Mouse (Mus musculus): ENCODE data around the gene Grk5.
"Not testable (repeated sequence)": the region's sequence is repeated elsewhere in the genome, so short reads cannot be mapped to it uniquely, and the experiment has no call there.

GRCm38 (mm10) chr19:60866169-60866568, 23.4 kb upstream of the Grk5 start:
- TF ChIP-seq CTCF (IDR thresholded peaks at IDR 0.05; ENCODE audit: control insufficient read depth, insufficient read depth, low read length); POLR2A (IDR thresholded peaks at IDR 0.05; ENCODE audit: borderline replicate concordance, control insufficient read depth, low read depth, low read length): not testable (repeated sequence)
